Comparison of ENCODE assay signal across 8 mouse cellular contexts in the genomic region with DNA sequence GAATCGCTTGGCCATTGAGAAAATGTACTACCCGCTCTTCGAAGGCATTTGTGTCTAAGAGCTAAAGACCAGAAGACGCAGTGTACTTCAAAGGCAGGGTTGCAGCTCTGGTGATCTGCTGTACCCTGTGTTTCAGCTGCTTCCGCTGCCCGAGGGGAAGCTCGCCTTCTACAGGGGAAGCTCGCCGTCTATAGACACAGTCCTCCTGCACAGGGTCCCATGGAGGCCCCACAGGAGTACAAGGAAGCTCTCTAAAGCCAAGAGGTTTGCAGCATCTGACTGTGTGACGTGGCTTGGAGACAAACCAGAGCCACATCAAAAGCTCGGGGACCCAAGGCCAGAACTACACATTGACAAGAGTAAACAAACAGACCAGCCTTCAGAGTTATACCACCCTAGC.
DNase-seq lines count a peak whose midpoint lies in the region; ATAC-seq lines count a peak whose summit lies in the region.

No protein-coding gene starts in this region.

- 23% methylated on average over 11 of the region's 11 CpGs for WGBS in liver, embryonic 13.5 days (ENCODE audit: insufficient replicate concordance)

- peak; percentile 14 for DNase-seq in gastrocnemius, postnatal 14 days
- DNase-seq in gastrocnemius, postnatal 25 days, result no peak
- peak; percentile 45 for DNase-seq in adrenal gland, postnatal 14 days
- peak; percentile 10 to 11 for DNase-seq in heart, postnatal 14 days
- DNase-seq in liver, embryonic 13.5 days, result no peak
- no peak for DNase-seq in layer of hippocampus, adult 9-10 months (ENCODE audit: low spot score)
- DNase-seq in cerebellum, postnatal 10 days, result no peak
- no peak for DNase-seq in ovary, postnatal 10 days (ENCODE audit: low spot score)

- no peaks in the 10 kb centered on the region for H3K36me3 ChIP-seq in liver, embryonic 13.5 days

- 0 out of 2 replicates have a peak, but pooled peaks have one; percentile 32 for ATAC-seq in liver, embryonic 13.5 days (ENCODE audit: low read depth)

- no peak overlapping the region for H3K4me2 ChIP-seq in liver, embryonic 13.5 days

- no peak overlapping the region for H3K9ac ChIP-seq in liver, embryonic 13.5 days

- H3K4me3 ChIP-seq in liver, embryonic 13.5 days (replicated peaks), result no peak overlapping the region

- H3K27me3 ChIP-seq in liver, embryonic 13.5 days, result no peaks in the 10 kb centered on the region

- H3K4me1 ChIP-seq in liver, embryonic 13.5 days (replicated peaks), result peaks cover 14% of the 10 kb centered on the region

- no peaks in the 10 kb centered on the region for H3K9me3 ChIP-seq in liver, embryonic 13.5 days (replicated peaks)

- peak overlapping the region; percentile 39; the same call in 1 of the 2 replicates for H3K27ac ChIP-seq in liver, embryonic 13.5 days

- intact Hi-C loops in gastrocnemius, postnatal 14 days (cut with DNase I; ENCODE audit: low total_unique reads), result no loop called here
- intact Hi-C loops in heart, postnatal 14 days (cut with DNase I), result no loop called here

Comparison
In these comparisons a context has a peak if more than half of its experiments do, and no peak if none do; other contexts are left out.
1. DNase-seq: peak in gastrocnemius, postnatal 14 days (single experiment), adrenal gland, postnatal 14 days (single experiment) and heart, postnatal 14 days (2 of 2); none in gastrocnemius, postnatal 25 days (single experiment), liver, embryonic 13.5 days (single experiment), layer of hippocampus, adult 9-10 months (single experiment), cerebellum, postnatal 10 days (0 of 2) and ovary, postnatal 10 days (single experiment).